Mouse (Mus musculus) hindlimb bud, embryonic 11.5 days (tissue): ENCODE results near the gene Fam110a.

Source experiments
- DNase-seq: peaks from one replicate; pipeline ENCODE4 v3.0.0-alpha.2; 2012; ENCODE audit warnings: low read depth, low spot score; ENCODE audit errors: extremely low spot score

The Fam110a gene

GRCm38 (mm10) chr2:151972880-151973594 is 7.0 kb downstream of the Fam110a start:
- no peak for DNase-seq

- no peak for DNase-seq
Observed at GRCm38 (mm10) chr2:151971748-151972147, 8.3 kb downstream of the Fam110a start.

- DNase-seq, result peak; percentile 44
Observed at GRCm38 (mm10) chr2:151970191-151971172, 9.5 kb downstream of the Fam110a start.

GRCm38 (mm10) chr2:151969396-151969795 is 10.6 kb downstream of the Fam110a start:
- DNase-seq, result no peak

- DNase-seq, result no peak
Observed at GRCm38 (mm10) chr2:151968986-151969385, 11.0 kb downstream of the Fam110a start.

GRCm38 (mm10) chr2:151968451-151968850 is 11.6 kb downstream of the Fam110a start:
- no peak for DNase-seq

GRCm38 (mm10) chr2:151967792-151968191 is 12.2 kb downstream of the Fam110a start:
- no peak for DNase-seq

GRCm38 (mm10) chr2:151967176-151967750 is 12.8 kb downstream of the Fam110a start:
- no peak for DNase-seq

GRCm38 (mm10) chr2:151964052-151964451 is 16.0 kb downstream of the Fam110a start:
- no peak for DNase-seq

GRCm38 (mm10) chr2:151963319-151963718 is 16.7 kb downstream of the Fam110a start:
- DNase-seq, result no peak

GRCm38 (mm10) chr2:151962474-151962873 is 17.5 kb downstream of the Fam110a start:
- DNase-seq, result no peak

GRCm38 (mm10) chr2:151961284-151962196 is 18.5 kb downstream of the Fam110a start:
- DNase-seq, result no peak

GRCm38 (mm10) chr2:151959274-151959673 is 20.7 kb downstream of the Fam110a start:
- no peak for DNase-seq

- DNase-seq, result no peak
Observed at GRCm38 (mm10) chr2:151956500-151957137, 23.4 kb downstream of the Fam110a start.

- no peak for DNase-seq
Observed at GRCm38 (mm10) chr2:151953665-151954064, 26.4 kb downstream of the Fam110a start.

- no peak for DNase-seq
Observed at GRCm38 (mm10) chr2:151949082-151949774, 30.8 kb downstream of the Fam110a start.

GRCm38 (mm10) chr2:151948311-151948710 is 31.7 kb downstream of the Fam110a start:
- DNase-seq, result no peak

GRCm38 (mm10) chr2:151947617-151948016 is 32.4 kb downstream of the Fam110a start:
- no peak for DNase-seq

- DNase-seq, result no peak
Observed at GRCm38 (mm10) chr2:151944106-151944505, 35.9 kb downstream of the Fam110a start.
